Mouse (Mus musculus): ENCODE measurements around the gene Gm47283.
"Not testable (repeated sequence)": the region's sequence is repeated elsewhere in the genome, so short reads cannot be mapped to it uniquely, and the experiment has no call there.

GRCm38 (mm10) chrY:90743053-90743810, 41.3 kb upstream of the Gm47283 start:
- not testable (repeated sequence) for TF ChIP-seq CTCF (IDR thresholded peaks at IDR 0.05; ENCODE audit: control insufficient read depth, insufficient read depth, insufficient replicate concordance, low read depth, low read length); POLR2A (IDR thresholded peaks at IDR 0.05; ENCODE audit: control insufficient read depth, low read depth, low read length)
